Mouse (Mus musculus): ENCODE results near the gene Rps16.
"Not testable (repeated sequence)": the region's sequence is repeated elsewhere in the genome, so short reads cannot be mapped to it uniquely, and the experiment has no call there.

Rps16 gene

GRCm38 (mm10) chr7:28375176-28375921 is 24.9 kb downstream of the Rps16 start:
- peak; percentile 52 for DNase-seq

GRCm38 (mm10) chr7:28376011-28376771 is 25.7 kb downstream of the Rps16 start:
- no peak for DNase-seq

GRCm38 (mm10) chr7:28377190-28378065 is 27.0 kb downstream of the Rps16 start:
- DNase-seq = no peak

- no peak for DNase-seq
Measured at GRCm38 (mm10) chr7:28378066-28378690, 27.7 kb downstream of the Rps16 start.

- peak; percentile 62 for DNase-seq
Measured at GRCm38 (mm10) chr7:28378769-28379651, 28.6 kb downstream of the Rps16 start.

- no peak for DNase-seq
Measured at GRCm38 (mm10) chr7:28380237-28381016, 30.0 kb downstream of the Rps16 start, which contains the start of gene Zfp36. Gene Zfp36 (minus strand): TSS chr7:28380253.

- DNase-seq = no peak
Measured at GRCm38 (mm10) chr7:28381017-28381790, 30.8 kb downstream of the Rps16 start.

GRCm38 (mm10) chr7:28381938-28382337 is 31.5 kb downstream of the Rps16 start:
- DNase-seq = no peak

- no peak for DNase-seq
Measured at GRCm38 (mm10) chr7:28382347-28382951, 32.0 kb downstream of the Rps16 start.

- DNase-seq = no peak
Measured at GRCm38 (mm10) chr7:28382981-28383396, 32.5 kb downstream of the Rps16 start.

GRCm38 (mm10) chr7:28383606-28384005 is 33.2 kb downstream of the Rps16 start:
- DNase-seq = no peak

- no peak for DNase-seq
Measured at GRCm38 (mm10) chr7:28384162-28384561, 33.7 kb downstream of the Rps16 start.

- no peak for DNase-seq
Measured at GRCm38 (mm10) chr7:28385196-28385595, 34.7 kb downstream of the Rps16 start.

- no peak for DNase-seq
Measured at GRCm38 (mm10) chr7:28386007-28386406, 35.6 kb downstream of the Rps16 start.

- peak; percentile 64 for DNase-seq
Measured at GRCm38 (mm10) chr7:28386462-28386861, 36.0 kb downstream of the Rps16 start.

GRCm38 (mm10) chr7:28386877-28387276 is 36.4 kb downstream of the Rps16 start:
- not testable (repeated sequence) for DNase-seq

GRCm38 (mm10) chr7:28387384-28387783 is 36.9 kb downstream of the Rps16 start:
- not testable (repeated sequence) for DNase-seq

GRCm38 (mm10) chr7:28390331-28390730 is 39.9 kb downstream of the Rps16 start:
- DNase-seq = no peak

Measured in cerebellum, adult 8-10 months (tissue).